Mouse (Mus musculus) layer of hippocampus, adult 18-20 months (tissue): ENCODE results near the gene Sec61a1. TPM values are rescaled to one million over a fixed set of nuclear protein-coding genes. Genes with fewer than 3 reads are reported as not detected.

Experiments
- DNase-seq, 2 experiments: peaks; one replicate each; pipeline ENCODE4 v3.0.0; 2022; ENCODE audit warnings: low spot score in 2 of 2
- long read RNA-seq: library from polyadenylated mRNA; stranded (forward); transcript quantifications from one replicate; pipeline ENCODE4 v2.0.0, GENCODE M21; 2021
- total RNA-seq, 2 experiments: library from RNA; stranded (reverse); gene quantifications; 2 replicates each; pipeline ENCODE4 v1.2.3; 2021

The Sec61a1 gene
- 10 to 100 TPM; 79.5 to 80.1 TPM for total RNA-seq
- long read RNA-seq, transcript Sec61a1-201 (12 exons, 3,172 nt) = major isoform, 39 of 51 reads
- long read RNA-seq, partial matches to known transcripts = 8 of 51 reads
- long read RNA-seq, other reads (novel, unspliced or antisense) = 4 of 51 reads

DNA sequence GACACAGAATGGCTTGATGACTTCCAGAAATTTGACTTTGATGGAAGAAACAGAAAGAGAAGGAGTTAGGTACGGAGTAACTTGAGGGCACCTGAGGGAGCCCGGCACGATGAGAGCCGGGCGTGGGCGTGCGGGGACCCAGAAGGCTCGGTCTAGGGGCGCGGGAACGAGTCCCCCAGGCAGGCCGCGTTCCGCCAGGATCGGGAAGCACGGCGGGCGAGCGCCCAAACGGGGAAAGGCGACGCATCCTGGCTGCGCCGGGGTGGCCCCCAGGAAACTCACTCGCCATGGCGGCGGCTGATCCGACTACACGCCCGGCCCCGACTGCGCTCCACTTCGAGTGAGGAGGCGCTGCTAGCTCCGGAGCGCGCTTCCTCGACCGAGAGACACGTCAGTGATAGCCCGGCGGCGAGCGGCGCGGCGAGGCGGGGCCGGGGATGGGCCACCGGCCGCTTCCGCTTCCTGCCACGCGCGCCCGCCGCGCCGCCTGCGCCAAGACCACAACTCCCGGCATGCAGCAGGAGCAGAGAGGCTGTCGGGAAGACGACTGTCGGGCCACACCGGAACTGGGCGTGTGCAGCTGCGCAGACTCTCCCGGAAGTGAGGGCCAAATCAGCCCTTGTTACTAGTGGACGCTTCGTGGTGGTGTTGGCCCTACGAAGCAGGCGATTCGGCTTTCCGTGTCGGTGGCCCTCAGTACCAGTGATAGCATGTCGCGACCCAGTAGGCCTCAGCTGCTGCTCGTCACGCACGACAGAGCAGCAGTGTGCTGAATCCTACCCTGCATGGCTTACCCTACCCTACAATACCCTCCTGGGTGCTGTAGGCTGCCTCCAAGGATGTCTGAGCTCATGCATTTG, at the start of gene Sec61a1:
TSS of gene Sec61a1 (minus strand) at position 502 of the 860 bp plus-strand sequence.
- DNase-seq = peak; percentile 95 to 96

DNA sequence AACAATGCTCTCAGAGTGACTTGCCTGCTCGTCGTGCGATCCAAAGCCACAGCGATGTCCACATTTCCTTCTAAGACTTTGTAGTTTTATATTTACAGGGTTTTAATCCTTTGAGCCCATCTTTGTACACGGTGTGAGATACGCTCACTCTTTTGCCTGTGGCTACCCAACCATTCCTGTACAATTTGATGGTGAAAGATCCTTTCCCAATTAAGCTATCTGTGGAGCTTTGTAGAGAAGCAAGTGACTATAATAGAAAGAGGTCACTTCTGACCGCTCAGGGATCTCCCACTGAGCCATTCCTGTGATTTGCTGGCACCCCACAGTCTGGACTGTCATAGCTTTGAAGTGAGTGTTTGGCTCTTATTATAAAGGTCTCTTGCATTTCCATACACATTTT, 48.0 kb upstream of the Sec61a1 start:
- DNase-seq = no peak

- DNase-seq = peak in 1 of 2 experiments; percentile 48
Measured at GRCm38 (mm10) chr6:88565033-88565432, 46.3 kb upstream of the Sec61a1 start.

- no peak for DNase-seq
Measured at GRCm38 (mm10) chr6:88560156-88560555, 41.5 kb upstream of the Sec61a1 start.

DNA sequence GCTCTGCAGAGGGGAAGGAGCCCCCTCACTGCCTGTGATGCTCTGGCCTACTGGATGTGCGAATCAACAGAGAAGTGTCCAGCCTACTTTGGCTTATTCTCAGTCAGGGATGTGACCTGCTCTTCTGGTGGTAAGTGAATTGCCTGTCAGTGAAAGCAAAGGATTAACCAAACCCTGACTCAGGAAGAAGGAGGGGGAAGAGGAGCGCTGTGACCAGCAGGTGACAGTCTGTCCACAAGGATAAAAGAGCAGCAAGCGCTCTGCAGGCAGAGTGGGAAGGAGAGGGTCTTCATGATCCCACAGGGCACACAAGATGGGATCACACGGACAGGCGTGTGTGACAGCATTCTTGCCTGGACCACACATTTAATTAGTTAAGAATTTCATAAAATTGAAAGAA, 41.0 kb upstream of the Sec61a1 start:
- DNase-seq = no peak

DNA sequence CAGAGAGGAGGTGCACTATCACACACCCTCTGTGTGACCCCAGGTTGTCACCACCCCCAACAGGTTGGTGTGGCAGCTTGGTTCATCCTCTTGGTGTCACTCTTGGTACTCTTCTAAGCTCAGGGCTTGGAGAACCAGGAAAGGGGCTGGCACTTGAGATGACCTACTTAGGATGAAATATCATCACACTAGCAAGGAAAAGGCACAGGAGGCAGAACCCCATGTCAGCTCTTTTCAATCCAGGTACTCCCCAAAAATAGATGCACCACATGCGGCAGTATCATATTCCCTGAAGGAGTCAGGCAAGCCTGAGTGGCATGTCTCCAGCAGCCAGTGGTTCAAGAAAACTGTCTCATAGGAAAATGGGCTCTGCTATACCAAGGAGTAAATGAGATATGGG, 39.4 kb upstream of the Sec61a1 start:
- DNase-seq = no peak

DNA sequence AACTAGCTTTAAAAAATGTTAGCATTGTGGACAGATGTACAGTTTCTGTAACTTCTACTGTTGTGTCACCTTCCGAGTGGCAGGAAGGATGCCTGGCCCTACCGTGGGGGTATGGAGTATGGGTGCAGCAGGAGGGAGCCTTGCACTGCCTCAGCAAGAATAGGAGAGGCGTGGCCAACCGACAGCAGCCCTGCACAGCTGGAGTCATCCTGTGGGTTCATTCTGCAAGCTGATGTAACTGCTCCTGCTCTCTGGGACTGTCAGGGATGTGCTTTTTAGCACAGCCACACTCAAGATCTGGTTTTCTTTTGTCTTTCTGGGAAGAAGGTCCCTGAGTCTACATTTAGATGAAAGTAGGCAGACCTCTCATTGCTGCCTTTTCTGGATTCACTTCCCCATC, 38.8 kb upstream of the Sec61a1 start:
- no peak for DNase-seq

DNA sequence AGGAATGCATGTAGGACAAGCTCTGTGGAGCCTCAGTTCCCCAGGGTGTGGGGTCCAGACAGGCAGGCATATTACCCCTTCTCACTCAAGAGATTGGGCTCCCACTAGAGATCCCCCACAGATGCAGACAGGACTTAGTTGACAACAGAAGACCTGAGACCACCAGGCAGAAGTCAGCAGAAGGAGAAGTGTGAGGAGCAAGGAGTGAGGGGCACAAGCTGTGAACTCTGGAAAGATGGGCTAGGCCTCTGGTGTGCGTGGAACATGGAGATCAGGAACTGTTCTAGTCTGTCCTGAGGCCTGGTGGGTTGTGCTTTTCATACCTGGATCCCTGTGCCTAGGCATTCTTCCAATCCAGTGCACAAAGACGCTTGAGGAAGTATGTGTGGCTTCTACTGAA, 31.2 kb upstream of the Sec61a1 start:
- no peak for DNase-seq

DNA sequence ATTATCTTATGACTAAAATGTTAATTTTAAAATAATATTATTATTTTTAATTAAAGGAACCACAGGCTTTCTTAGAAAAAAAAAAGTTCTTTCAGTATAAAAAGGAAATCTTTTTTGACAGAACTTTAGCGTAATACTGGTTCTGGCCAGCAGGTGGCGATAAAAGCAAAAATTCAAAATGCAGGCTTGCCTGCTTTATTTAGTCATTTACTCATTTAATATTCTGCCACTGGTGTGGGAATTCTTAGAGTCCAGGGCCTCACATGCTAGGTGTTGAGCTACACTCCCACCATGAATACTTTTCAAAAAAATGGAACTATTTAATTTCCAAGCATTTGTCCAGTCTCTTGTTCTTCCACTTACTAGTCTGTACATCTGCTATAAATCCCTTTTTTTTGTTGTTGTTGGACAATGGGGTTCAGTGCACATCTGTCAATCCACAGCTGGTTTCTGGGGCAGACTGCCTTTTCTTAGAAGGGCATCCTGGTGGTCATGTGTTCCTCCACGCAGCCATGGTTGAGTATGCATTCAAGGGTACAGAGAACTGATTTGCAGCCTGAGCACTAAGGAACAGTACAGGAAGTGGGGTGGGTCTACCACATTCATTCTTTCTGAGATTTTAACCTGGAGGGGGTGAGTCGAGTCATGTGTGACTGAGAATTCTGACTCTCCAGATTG, 30.6 kb upstream of the Sec61a1 start:
- DNase-seq = peak; percentile 40 to 80

DNA sequence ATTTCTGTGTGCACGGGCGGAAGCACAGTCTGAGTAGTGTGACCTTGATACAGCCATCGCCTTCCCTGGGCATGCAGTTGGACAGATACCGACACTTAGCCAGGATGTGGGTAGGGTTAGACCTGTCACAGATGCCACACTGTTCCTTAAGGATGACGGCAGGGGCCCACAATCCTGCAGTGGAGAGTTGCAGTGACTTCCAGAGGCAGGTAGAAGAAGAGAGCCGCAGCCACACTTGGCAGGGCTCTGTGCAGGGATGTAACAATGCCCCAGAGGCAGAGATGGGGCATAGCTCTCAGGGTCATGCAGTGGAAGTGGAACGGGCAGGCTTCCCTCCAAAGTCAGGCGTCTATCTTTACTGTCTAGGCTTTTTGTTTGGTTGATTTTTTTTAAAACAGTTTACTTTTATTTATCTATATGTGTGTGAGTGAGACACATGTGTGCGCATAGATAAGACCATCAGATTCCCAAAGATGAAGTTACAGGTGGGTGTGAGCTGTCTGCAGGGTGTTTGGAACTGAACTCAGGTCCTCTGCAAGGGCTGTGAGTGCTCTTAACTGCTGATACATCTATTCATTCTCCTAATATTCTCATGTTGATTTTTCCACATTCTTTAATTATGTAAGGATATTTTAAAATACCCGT, 29.8 kb upstream of the Sec61a1 start:
- DNase-seq = no peak

DNA sequence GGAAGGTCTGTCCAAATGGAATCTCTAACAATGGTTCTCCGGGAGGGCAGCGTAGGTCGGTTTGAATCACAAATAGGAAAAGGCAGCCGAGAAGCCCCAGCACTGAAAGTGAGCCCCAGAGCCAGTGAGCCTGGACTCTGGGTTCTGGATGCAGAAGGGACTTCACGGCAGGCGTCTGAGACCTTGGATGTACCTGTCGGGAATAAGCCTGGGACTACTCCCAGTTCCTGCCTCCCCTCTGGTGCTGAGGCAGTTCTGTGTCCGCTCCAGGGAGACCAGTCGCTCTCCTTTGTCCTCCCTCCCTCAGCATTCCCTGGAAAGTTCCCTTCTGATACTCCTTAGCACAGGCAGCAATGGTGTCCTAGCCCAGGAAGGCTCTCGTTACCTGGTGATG, 26.7 kb upstream of the Sec61a1 start:
- DNase-seq = no peak

- no peak for DNase-seq
Measured at GRCm38 (mm10) chr6:88544644-88545396, 26.1 kb upstream of the Sec61a1 start.

GRCm38 (mm10) chr6:88544241-88544640, 25.5 kb upstream of the Sec61a1 start:
- DNase-seq = no peak

GRCm38 (mm10) chr6:88540093-88540755, 21.5 kb upstream of the Sec61a1 start:
- DNase-seq = no peak

DNA sequence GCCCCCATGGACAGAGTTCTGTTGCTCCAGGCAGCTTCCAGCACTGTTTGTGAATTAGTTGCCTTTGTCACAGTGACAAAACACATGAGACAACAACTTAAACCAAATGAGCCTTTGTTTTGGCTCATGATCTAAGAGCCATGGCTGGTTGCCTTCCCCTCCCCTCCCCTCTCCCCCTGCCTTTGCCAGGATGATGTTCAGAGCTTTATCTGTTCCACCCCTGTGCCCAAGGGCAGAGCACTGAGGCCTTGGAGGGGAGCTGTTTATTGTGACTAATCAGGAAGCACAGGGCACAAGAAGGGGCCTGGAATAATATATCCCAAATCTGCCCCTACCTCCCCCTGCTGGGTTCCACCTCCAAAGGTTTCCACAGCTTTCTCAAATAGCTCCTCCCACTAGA, 11.6 kb upstream of the Sec61a1 start:
- DNase-seq = no peak

- no peak for DNase-seq
Measured at GRCm38 (mm10) chr6:88524056-88524455, 5.4 kb upstream of the Sec61a1 start.

DNA sequence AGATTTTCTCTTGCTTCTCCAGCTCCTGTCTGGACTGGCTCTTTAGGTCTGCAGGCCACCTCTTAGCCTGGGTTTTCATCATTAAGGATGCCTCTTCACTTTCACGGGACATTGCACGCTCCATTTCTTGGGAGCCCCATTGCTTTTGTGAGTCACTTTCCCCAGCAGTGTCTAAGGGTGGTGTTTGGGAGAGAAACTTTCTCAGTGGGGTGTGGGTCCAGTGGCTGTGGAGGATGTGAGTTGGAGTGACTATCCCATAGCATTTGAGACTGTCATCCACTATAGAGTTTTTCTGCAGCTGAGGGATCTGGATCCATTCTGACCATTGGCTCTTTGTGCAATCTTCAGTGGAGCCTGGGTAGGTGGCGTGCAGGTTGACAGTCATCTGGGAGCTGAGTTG, 4.7 kb upstream of the Sec61a1 start:
- DNase-seq = no peak

- DNase-seq = no peak
Measured at GRCm38 (mm10) chr6:88523043-88523442, 4.3 kb upstream of the Sec61a1 start.

GRCm38 (mm10) chr6:88522606-88523005, 3.9 kb upstream of the Sec61a1 start:
- DNase-seq = no peak

- DNase-seq = no peak
Measured at GRCm38 (mm10) chr6:88521821-88522220, 3.1 kb upstream of the Sec61a1 start.
